Mouse (Mus musculus) lung, adult 2 months (tissue): ENCODE measurements at regions not wholly inside any gene's neighbourhood (a gene's known extent, or its start where the extent isn't known, plus 50 kb on each side); places are given as distances from the start of the nearest gene placed in this dataset.

Experiments
- CTCF ChIP-seq: fragments of 200-500 bp; IDR thresholded peaks from 2 replicates; pipeline ENCODE4 v1.5.1; 2011; ENCODE audit warnings: mild to moderate bottlenecking, low read length, control low read depth; ENCODE audit not compliant: insufficient read depth
- POLR2A ChIP-seq: fragments of 200-500 bp; IDR thresholded peaks from 2 replicates; pipeline ENCODE4 v1.6.1; 2011; ENCODE audit warnings: low read depth, mild to moderate bottlenecking, control low read depth, low read length, borderline replicate concordance; ENCODE audit errors: extremely low read depth

DNA sequence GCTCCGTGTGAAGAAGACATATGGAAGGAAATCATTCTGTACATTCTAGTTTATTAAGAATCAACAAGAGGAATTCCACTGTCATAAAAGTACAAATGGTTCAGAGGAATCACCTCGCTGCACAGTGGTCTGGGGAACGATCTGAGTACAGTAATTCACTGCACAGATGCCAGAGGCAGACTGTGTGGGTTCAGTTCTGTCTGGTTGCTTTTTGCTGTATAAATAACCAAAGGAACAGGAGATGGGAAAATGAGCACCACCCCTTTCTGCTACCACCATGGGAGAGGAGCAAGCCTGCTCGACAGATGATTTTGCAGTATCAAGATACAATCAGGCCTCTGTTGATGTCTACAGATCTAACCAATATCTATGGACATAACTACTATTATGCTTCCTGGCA is 322.1 kb upstream of the Slco3a1 start:
- TF ChIP-seq POLR2A = no peak
- TF ChIP-seq CTCF = no peak
